Mouse (Mus musculus): Measurements from ENCODE around the gene Tepp. TPM values are rescaled to one million over a fixed set of nuclear protein-coding genes. Genes with fewer than 3 reads are reported as not detected.

Tepp gene
- polyA plus RNA-seq, 1 experiment from 2014 or later, result not detected

GRCm38 (mm10) chr8:95344668-95345067 is 34.3 kb downstream of the Tepp start:
- Histone ChIP-seq H3K79me2 (ENCODE audit: inconsistent target) (peaks cover 20% of the 10 kb centered on the region; the same call in 1 of the 2 replicates), H3K36me3 (ENCODE audit: inconsistent target) (peaks cover 84% of the 10 kb centered on the region), H3K27ac (no peak overlapping the region), H3K4me3 (ENCODE audit: inconsistent target) (no peak overlapping the region)
- WGBS (ENCODE audit: missing documents), result 94% methylated on average over 6 of the region's 6 CpGs

DNA sequence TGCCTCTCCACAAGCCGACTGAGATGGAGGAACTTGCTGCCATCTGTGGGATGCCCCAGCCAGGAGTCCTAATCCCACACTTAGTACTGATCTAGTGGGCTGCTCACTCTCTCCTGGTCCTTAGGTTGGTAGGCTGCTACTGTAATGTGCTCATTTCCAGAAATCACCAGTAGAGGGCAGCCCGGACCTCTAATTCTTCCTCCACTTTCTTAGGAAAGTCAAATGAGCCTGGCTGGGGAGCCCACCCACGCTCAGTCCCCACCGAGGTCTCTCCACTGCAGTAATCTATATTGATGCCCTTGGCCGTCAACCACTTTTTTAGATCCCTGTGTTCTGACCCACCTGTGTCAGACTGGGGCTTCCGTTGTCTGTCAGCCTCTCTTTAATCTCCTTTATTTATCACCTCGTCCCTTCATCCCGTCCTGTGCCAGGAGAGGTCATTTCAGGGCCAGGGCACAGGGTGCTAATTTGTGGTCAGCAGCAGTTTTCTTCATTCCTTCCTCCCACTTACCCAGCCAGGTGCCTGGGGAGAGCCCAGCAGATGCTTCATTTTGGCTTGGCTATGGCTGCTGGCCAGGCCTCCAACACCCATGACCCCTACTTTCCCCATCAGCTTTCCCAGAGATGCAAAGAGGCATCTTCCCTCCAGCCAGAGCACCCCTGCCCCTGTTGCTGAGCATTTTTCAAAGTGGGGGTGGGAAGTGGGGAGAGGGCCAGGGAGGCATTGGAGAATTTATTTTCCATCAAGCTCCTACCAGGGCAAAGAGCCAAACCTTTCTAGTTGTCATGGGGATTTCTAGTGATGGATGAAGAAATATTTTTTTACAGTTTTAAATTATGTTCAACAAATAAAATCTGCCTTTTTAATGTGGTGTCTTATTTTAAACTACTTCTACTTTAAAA is 36.5 kb downstream of the Tepp start:
- Histone ChIP-seq H3K79me2 (ENCODE audit: inconsistent target) (no peaks in the 10 kb centered on the region), H3K4me3 (ENCODE audit: inconsistent target) (no peak overlapping the region), H3K27ac (no peak overlapping the region), H3K36me3 (ENCODE audit: inconsistent target) (peaks cover 61% of the 10 kb centered on the region)
- WGBS (ENCODE audit: missing documents), result 63% methylated on average over 8 of the region's 8 CpGs

GRCm38 (mm10) chr8:95348356-95348755 is 38.0 kb downstream of the Tepp start:
- Histone ChIP-seq H3K4me3 (ENCODE audit: inconsistent target) (no peak overlapping the region), H3K27ac (peak overlapping the region; percentile 25; the same call in 1 of the 2 replicates), H3K79me2 (ENCODE audit: inconsistent target) (no peaks in the 10 kb centered on the region), H3K36me3 (ENCODE audit: inconsistent target) (peaks cover 47% of the 10 kb centered on the region)
- WGBS (ENCODE audit: missing documents), result 91% methylated on average over 2 of the region's 2 CpGs

DNA sequence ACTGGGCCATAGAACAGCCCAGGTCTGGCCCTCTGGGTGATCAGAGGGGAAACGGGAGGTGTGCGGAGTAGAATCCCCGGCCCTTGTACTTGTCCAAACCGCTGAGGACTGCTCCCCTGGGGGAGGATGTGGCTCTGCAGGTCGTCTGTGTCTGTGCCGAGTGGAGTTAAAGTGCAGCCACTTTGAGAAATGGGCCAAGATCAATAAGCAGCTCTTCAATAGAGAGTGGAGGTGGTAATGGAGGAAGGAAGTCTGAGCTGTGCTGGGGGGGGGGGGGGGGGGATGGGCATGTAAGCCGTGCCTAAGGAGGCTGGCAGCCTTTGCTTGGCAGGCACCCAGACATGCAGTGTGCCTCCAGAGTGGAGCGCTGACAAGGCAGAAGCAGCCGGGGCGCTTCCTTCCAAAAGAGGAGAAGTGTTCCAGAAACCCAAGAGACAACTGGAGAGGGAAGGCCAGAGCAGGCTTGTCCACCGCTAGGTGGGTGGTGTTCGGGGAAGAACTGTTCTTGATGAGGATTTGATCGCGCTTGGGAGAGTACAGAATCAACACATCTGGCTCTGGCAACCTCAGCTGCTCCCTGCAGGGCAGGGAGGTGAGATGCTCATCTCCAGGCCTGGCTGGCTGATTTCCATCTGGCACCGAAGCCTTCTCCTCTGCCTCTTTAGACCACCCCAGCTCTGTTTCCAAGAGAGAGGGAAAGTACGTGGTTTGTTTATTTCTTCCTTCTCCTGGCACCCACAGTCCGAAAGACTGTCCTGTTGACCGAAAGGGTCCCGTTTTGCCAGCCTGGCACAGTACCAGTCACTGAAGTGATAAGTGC is 38.7 kb downstream of the Tepp start:
- H3K27ac ChIP-seq, result peak overlapping the region; percentile 25; the same call in 1 of the 2 replicates
- 24% methylated on average over 18 of the region's 19 CpGs for WGBS (ENCODE audit: missing documents)

DNA sequence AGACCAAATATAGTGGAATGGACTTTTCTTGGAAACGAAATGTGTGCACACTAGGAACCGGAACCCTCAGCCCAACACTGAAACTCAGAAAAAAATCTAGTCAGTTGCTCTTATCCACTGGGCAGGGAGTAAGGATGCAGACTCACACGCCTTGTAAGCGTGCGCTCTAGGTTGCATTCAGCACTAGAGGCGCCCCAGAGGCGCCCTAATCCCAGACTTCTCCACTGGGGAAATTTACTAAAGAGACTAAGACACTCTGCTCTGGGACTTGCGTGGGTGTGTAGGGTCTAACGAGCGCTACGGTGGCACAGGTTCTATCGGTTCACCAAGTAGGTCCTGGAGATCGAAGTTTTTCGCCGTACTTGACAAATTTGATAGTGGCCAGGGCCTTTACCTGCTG is 41.1 kb downstream of the Tepp start:
- no peak overlapping the region for H3K27ac ChIP-seq
- H3K36me3 ChIP-seq (ENCODE audit: inconsistent target), result peaks cover 16% of the 10 kb centered on the region; the same call in 1 of the 2 replicates

More for the DNA sequence above, 38.7 kb downstream of the Tepp start:
- Histone ChIP-seq H3K36me3 (ENCODE audit: inconsistent target) (peaks cover 40% of the 10 kb centered on the region), H3K4me3 (ENCODE audit: inconsistent target) (no peak overlapping the region), H3K79me2 (ENCODE audit: inconsistent target) (no peaks in the 10 kb centered on the region)

DNA sequence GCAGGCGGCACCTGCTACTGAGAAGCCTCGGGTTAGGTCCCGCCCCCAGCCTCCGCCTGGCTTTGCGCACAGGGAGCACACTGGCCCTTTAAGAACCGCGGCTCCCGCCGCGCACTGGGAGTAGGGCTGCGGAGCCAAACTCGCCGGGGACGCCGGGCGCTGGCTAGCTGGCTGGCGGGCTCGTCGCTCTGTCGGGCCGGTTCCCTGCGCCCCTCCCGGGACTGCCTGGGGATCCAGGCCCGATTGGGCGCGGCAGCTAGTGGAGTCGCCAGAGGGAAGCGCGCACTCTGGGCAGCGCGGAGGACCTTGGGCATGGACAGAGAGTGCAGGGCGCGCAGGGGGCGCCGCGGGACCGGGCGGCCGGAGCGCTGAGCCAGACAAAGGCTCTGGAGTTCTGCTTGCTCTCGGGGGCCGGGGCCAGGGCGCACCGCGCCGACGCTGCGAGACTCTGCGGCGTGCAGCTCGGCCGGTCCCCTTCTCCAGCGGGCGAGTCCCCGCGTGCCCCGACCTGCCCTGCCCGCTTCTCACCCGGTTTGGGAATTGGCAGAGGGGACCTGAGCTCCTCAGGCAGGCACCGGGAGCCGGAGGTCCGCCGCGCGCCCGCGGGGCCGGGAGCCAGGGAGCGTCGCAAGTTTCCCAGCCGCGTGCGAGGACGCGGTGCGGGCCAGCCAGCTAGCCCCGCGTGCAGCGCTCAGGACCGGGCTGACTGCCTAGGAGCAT is 41.9 kb downstream of the Tepp start, which contains the start of gene Mmp15:
Gene Mmp15, plus strand, starts transcription at position 118 of the 720 bp plus-strand sequence.
- Histone ChIP-seq H3K4me3 (ENCODE audit: inconsistent target) (no peak within 1 kb of the TSS), H3K27ac (no peak within 1 kb of the TSS), H3K79me2 (ENCODE audit: inconsistent target) (no peaks in the 10 kb centered on the region), H3K36me3 (ENCODE audit: inconsistent target) (peaks cover 7% of the 10 kb centered on the region; the same call in 1 of the 2 replicates)
- under 1% methylated on average over 66 of the region's 80 CpGs for WGBS (ENCODE audit: missing documents)

More for the DNA sequence above, 41.1 kb downstream of the Tepp start:
- Histone ChIP-seq H3K79me2 (ENCODE audit: inconsistent target) (no peaks in the 10 kb centered on the region), H3K4me3 (ENCODE audit: inconsistent target) (no peak overlapping the region)
- 14% methylated on average over 15 of the region's 15 CpGs for WGBS (ENCODE audit: missing documents)

- no peak overlapping the region for H3K4me3 ChIP-seq (ENCODE audit: inconsistent target)
- H3K79me2 ChIP-seq (ENCODE audit: inconsistent target), result no peaks in the 10 kb centered on the region
- WGBS (ENCODE audit: missing documents), result 14% methylated on average over 61 of the region's 62 CpGs
- H3K27ac ChIP-seq, result no peak overlapping the region
- H3K36me3 ChIP-seq (ENCODE audit: inconsistent target), result no peaks in the 10 kb centered on the region
These were observed 42.8 kb downstream of the Tepp start for GRCm38 (mm10) chr8:95352871-95353866.

DNA sequence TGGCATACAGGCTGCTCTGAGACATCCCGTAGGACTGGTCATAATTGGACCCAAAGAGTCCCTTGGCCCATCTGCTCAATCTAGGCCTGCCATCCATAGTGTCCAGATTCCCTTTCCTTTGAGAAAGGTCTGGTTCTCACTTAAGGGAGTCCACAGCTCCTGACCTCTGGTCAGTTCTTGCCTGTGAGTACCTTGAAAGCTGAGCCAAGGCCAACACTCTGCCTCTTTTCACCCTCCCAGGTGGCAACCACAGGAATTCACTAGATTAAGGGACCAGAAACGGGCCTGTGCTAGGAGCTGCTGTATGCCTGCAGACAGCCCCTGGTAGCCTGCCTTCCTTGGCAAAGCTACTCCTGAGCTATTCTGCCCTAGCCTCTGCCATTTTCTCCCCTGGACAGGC is 44.2 kb downstream of the Tepp start:
- no peaks in the 10 kb centered on the region for H3K36me3 ChIP-seq (ENCODE audit: inconsistent target)
- 95% methylated on average over 2 of the region's 2 CpGs for WGBS (ENCODE audit: missing documents)
- no peak overlapping the region for H3K27ac ChIP-seq
- no peak overlapping the region for H3K4me3 ChIP-seq (ENCODE audit: inconsistent target)
- H3K79me2 ChIP-seq (ENCODE audit: inconsistent target), result no peaks in the 10 kb centered on the region

DNA sequence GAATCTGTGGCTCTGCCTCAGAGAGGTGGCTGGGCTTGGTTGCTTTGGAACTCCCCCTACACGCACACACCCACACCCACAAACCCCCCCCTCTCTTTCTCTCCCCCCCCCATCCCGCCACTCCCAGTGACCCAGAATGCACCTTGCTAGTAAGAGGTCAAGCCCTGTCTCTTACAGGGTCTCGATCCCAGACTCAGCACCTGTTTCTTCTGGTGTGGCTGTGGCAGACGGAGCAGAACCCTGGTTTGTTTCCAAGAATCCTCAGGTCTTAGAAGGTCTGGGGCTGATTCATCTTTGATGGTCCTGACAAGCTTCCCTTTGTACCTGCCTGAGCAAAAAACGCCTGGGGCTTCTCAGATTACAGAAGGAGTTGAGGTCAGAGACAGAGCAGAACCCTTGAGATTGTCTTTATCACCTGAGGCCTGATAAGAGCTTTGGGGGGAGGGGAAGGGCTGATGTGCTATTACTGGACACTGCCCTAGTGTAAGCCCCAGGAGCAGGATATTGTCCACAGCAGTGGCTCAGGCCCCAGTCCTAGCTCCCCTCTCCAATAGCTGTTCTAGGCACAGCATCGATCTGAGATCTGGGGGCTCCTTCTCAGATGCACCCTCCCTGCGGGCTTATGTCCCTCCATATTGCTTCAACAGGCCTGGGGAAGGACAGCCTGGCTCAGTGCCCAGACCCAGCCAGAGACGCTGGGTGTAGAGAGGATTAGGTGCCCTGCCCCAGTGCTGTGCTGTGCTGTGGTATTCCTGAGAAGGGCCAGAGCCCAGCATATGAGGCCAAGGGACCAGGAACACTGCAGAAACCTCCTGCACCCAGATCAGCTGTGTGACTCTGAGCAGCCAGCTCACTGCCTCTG is 48.4 kb downstream of the Tepp start:
- WGBS (ENCODE audit: missing documents), result 84% methylated on average over 6 of the region's 8 CpGs
- Histone ChIP-seq H3K36me3 (ENCODE audit: inconsistent target) (no peaks in the 10 kb centered on the region), H3K79me2 (ENCODE audit: inconsistent target) (no peaks in the 10 kb centered on the region), H3K27ac (no peak overlapping the region), H3K4me3 (ENCODE audit: inconsistent target) (no peak overlapping the region)

- Histone ChIP-seq H3K27ac (no peak overlapping the region), H3K4me3 (ENCODE audit: inconsistent target) (no peak overlapping the region), H3K36me3 (ENCODE audit: inconsistent target) (no peaks in the 10 kb centered on the region), H3K79me2 (ENCODE audit: inconsistent target) (no peaks in the 10 kb centered on the region)
- 68% methylated on average over 7 of the region's 7 CpGs for WGBS (ENCODE audit: missing documents)
These were observed 50.0 kb downstream of the Tepp start for GRCm38 (mm10) chr8:95360181-95361015.

- WGBS (ENCODE audit: missing documents), result 100% methylated on average over 3 of the region's 3 CpGs
- H3K4me3 ChIP-seq (ENCODE audit: inconsistent target), result no peak overlapping the region
- no peak overlapping the region for H3K27ac ChIP-seq
- H3K79me2 ChIP-seq (ENCODE audit: inconsistent target), result no peaks in the 10 kb centered on the region
- H3K36me3 ChIP-seq (ENCODE audit: inconsistent target), result no peaks in the 10 kb centered on the region
These were observed 50.6 kb downstream of the Tepp start for GRCm38 (mm10) chr8:95361016-95361341.

- H3K27ac ChIP-seq, result no peak overlapping the region
- H3K79me2 ChIP-seq (ENCODE audit: inconsistent target), result no peaks in the 10 kb centered on the region
- 75% methylated on average over 6 of the region's 6 CpGs for WGBS (ENCODE audit: missing documents)
- H3K36me3 ChIP-seq (ENCODE audit: inconsistent target), result no peaks in the 10 kb centered on the region
- H3K4me3 ChIP-seq (ENCODE audit: inconsistent target), result no peak overlapping the region
These were observed 51.9 kb downstream of the Tepp start for GRCm38 (mm10) chr8:95362272-95362671.

Data from macrophage (primary cell).